Mouse (Mus musculus) intestine, embryonic 14.5 days (tissue): ENCODE data around the gene Vmn2r66. TPM values are rescaled to one million over a fixed set of nuclear protein-coding genes. Genes with fewer than 3 reads are reported as not detected.

Source experiments
- ATAC-seq: fragments of 200-750 bp; cut with Nextera tagmentation; replicated peaks from 2 replicates; pipeline ENCODE4 v1.8.0; 2017; ENCODE audit warnings: low read depth, moderate number of reproducible peaks, moderate TSS enrichment, moderate library complexity; ENCODE audit not compliant: low FRiP score, low TSS enrichment
- DNase-seq: peaks from one replicate; pipeline ENCODE4 v3.0.0-alpha.2; 2018; ENCODE audit warnings: low spot score
- H3K27ac ChIP-seq: fragments of 300-500 bp; sonication (generic); 2 replicates; pipeline ENCODE4 v1.5.1; 2014; ENCODE audit warnings: low read depth, mild to moderate bottlenecking, control low read depth
- H3K27me3 ChIP-seq: fragments of 300-500 bp; sonication (generic); replicated peaks from 2 replicates; pipeline ENCODE4 v1.6.1; 2014; ENCODE audit warnings: low read length, control low read depth; ENCODE audit not compliant: control insufficient read depth, insufficient read depth
- H3K36me3 ChIP-seq: fragments of 300-500 bp; sonication (generic); 2 replicates; pipeline ENCODE4 v1.6.1; 2014; ENCODE audit warnings: low read length, control low read depth; ENCODE audit not compliant: control insufficient read depth, insufficient read depth
- H3K4me1 ChIP-seq: fragments of 300-500 bp; sonication (generic); replicated peaks from 2 replicates; pipeline ENCODE4 v1.6.1; 2014; ENCODE audit warnings: low read length, control low read depth, mixed read lengths; ENCODE audit not compliant: control insufficient read depth, insufficient read depth
- H3K4me2 ChIP-seq: fragments of 300-500 bp; sonication (generic); 2 replicates; pipeline ENCODE4 v1.6.1; 2014; ENCODE audit warnings: low read length
- H3K4me3 ChIP-seq: fragments of 300-500 bp; sonication (generic); 2 replicates; pipeline ENCODE4 v1.5.1; 2014; ENCODE audit warnings: low read depth, low read length, control low read depth, mixed read lengths
- H3K9ac ChIP-seq: fragments of 300-500 bp; sonication (generic); 2 replicates; pipeline ENCODE4 v1.6.1; 2014; ENCODE audit warnings: mild to moderate bottlenecking, low read length
- H3K9me3 ChIP-seq: fragments of 300-500 bp; sonication (generic); 2 replicates; pipeline ENCODE4 v1.6.1; 2016; ENCODE audit warnings: low read length, control low read depth; ENCODE audit not compliant: control insufficient read depth
- WGBS: fragments of 180-500 bp; shearing (Covaris S2); extraction: QIAGEN DNeasy Blood & Tissue Kit; methylation state at CpG from one replicate; pipeline ENCODE4 v1.1.7; 2014; 5-methylcytosine and 5-hydroxymethylcytosine counted together
- polyA plus RNA-seq: library from polyadenylated mRNA; unstranded; fragments of >200 nt; fragmentation: Nextera tagmentation; extraction: Ambion mirVana; gene quantifications from 2 replicates; pipeline ENCODE4 v1.2.1, GENCODE M21; 2014

Gene Vmn2r66
- polyA plus RNA-seq, result not detected in 2 replicates

GRCm38 (mm10) chr7:85012168-85012567 lies at the start of gene Vmn2r66:
Gene Vmn2r66, minus strand, starts transcription at chr7:85012268.
- no peak within 1 kb of the TSS for H3K9ac ChIP-seq
- H3K27me3 ChIP-seq, result no peaks in the 10 kb centered on the region
- no peak within 1 kb of the TSS for H3K4me3 ChIP-seq
- 81% methylated on average over 1 of the region's 1 CpGs for WGBS
- no peak within 1 kb of the TSS for H3K4me2 ChIP-seq
- H3K9me3 ChIP-seq, result no peaks in the 10 kb centered on the region
- DNase-seq (no peak), ATAC-seq (no peak)
- H3K4me1 ChIP-seq, result no peaks in the 10 kb centered on the region
- no peak within 1 kb of the TSS for H3K27ac ChIP-seq
- H3K36me3 ChIP-seq, result no peaks in the 10 kb centered on the region

DNA sequence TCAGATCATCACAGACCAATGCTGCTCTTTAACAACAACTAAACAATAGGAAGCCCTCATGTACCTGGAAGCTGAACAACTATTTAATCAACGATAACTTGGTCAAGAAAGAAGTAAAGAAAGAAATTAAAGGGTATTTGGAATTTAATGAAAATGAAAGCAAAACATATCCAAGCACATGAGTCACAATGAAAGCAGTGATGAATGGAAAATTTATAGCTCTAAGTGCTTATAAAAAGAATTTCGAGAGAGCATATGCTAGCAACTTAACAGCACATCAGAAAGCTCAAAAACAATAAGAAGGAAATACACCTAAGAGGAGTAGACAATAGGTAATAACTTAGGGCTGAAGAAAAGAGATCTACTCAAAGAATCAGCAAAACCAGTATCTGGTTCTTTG lies 15.4 kb downstream of the Vmn2r66 start:
- no peak for DNase-seq
- Histone ChIP-seq H3K4me3 (no peak overlapping the region), H3K27me3 (no peaks in the 10 kb centered on the region), H3K36me3 (no peaks in the 10 kb centered on the region), H3K4me2 (no peak overlapping the region), H3K9me3 (no peaks in the 10 kb centered on the region), H3K9ac (no peak overlapping the region), H3K4me1 (no peaks in the 10 kb centered on the region), H3K27ac (no peak overlapping the region)
- no peak for ATAC-seq
- WGBS, result 60% methylated on average over 2 of the region's 2 CpGs

GRCm38 (mm10) chr7:84964015-84964414 lies 48.1 kb downstream of the Vmn2r66 start, which contains the start of gene Vmn2r65:
Gene Vmn2r65, minus strand, starts transcription at chr7:84964115.
- 61% methylated on average over 1 of the region's 1 CpGs for WGBS
- Histone ChIP-seq H3K9me3 (no peaks in the 10 kb centered on the region), H3K9ac (no peak within 1 kb of the TSS), H3K4me3 (no peak within 1 kb of the TSS), H3K4me1 (no peaks in the 10 kb centered on the region), H3K27ac (no peak within 1 kb of the TSS), H3K36me3 (no peaks in the 10 kb centered on the region), H3K4me2 (no peak within 1 kb of the TSS), H3K27me3 (no peaks in the 10 kb centered on the region)
- no peak for DNase-seq
- ATAC-seq, result no peak

Other genes with a start within 250 kb of the Vmn2r66 start
- gene Olfr291, start 158.7 kb downstream of the Vmn2r66 start, polyA plus RNA-seq, result not detected in 2 replicates
- not detected in 2 replicates for gene Vmn2r65, start 48.2 kb downstream of the Vmn2r66 start, polyA plus RNA-seq
- not detected in 2 replicates for gene Vmn2r67, start 143.7 kb upstream of the Vmn2r66 start, polyA plus RNA-seq
- not detected in 2 replicates for gene Vmn2r68, start 225.5 kb upstream of the Vmn2r66 start, polyA plus RNA-seq